Comparison of ENCODE assay signal across 8 mouse cellular contexts in genomic region chr11:120349986-120350702, GRCm38 (mm10). TPM values are rescaled to one million over a fixed set of nuclear protein-coding genes. Genes with fewer than 3 reads are reported as not detected.
DNase-seq lines count a peak whose midpoint lies in the region; ATAC-seq and TF ChIP-seq lines count a peak whose summit lies in the region.

No protein-coding gene starts in this region.

- peak; percentile 98 for DNase-seq in 3T3-L1 (ENCODE audit: low read depth, low spot score)
- DNase-seq in adrenal gland, postnatal 14 days: peak; percentile 93
- DNase-seq in heart, embryonic 10.5 days (ENCODE audit: low spot score): peak; percentile 98
- DNase-seq in liver, embryonic 11.5 days (ENCODE audit: low spot score): peak; percentile 86
- DNase-seq in splenic B cell, adult 2 months (ENCODE audit: low read depth, low spot score): peak; percentile 85

- H3K27ac ChIP-seq in embryonic facial prominence, embryonic 13.5 days: peak overlapping the region; percentile 99
- peak overlapping the region; percentile 100 for H3K27ac ChIP-seq in heart, embryonic 10.5 days
- H3K27ac ChIP-seq in kidney, embryonic 15.5 days: peak overlapping the region; percentile 100
- H3K27ac ChIP-seq in liver, embryonic 11.5 days (ENCODE audit: low read depth, low read length): peak overlapping the region; percentile 99

- H3ac ChIP-seq in myocyte (ENCODE audit: control insufficient read depth, insufficient read length): peak overlapping the region; percentile 94

- H3K9ac ChIP-seq in embryonic facial prominence, embryonic 13.5 days: peak overlapping the region; percentile 100
- H3K9ac ChIP-seq in kidney, embryonic 15.5 days: peak overlapping the region; percentile 100
- H3K9ac ChIP-seq in liver, embryonic 11.5 days (ENCODE audit: low read depth, low read length): peak overlapping the region; percentile 100

- peak; percentile 50 for ATAC-seq in embryonic facial prominence, embryonic 13.5 days (ENCODE audit: insufficient number of reproducible peaks, insufficient read depth, low FRiP score, low TSS enrichment, low read depth)
- peak; percentile 83 for ATAC-seq in kidney, embryonic 15.5 days (replicated peaks; ENCODE audit: low FRiP score)
- peak; percentile 35 for ATAC-seq in liver, embryonic 11.5 days (replicated peaks; ENCODE audit: low FRiP score)

- peaks cover 39% of the 10 kb centered on the region for H3K4me1 ChIP-seq in embryonic facial prominence, embryonic 13.5 days
- H3K4me1 ChIP-seq in heart, embryonic 10.5 days: peaks cover 53% of the 10 kb centered on the region
- peaks cover 60% of the 10 kb centered on the region for H3K4me1 ChIP-seq in kidney, embryonic 15.5 days
- peaks cover 58% of the 10 kb centered on the region for H3K4me1 ChIP-seq in liver, embryonic 11.5 days (replicated peaks; ENCODE audit: control insufficient read depth, insufficient read depth, low read length)

- H3K79me2 ChIP-seq in myocyte (ENCODE audit: control insufficient read depth, insufficient read depth): peaks cover 32% of the 10 kb centered on the region

- no peaks in the 10 kb centered on the region for H3K9me3 ChIP-seq in embryonic facial prominence, embryonic 13.5 days
- H3K9me3 ChIP-seq in heart, embryonic 10.5 days: no peaks in the 10 kb centered on the region
- no peaks in the 10 kb centered on the region for H3K9me3 ChIP-seq in kidney, embryonic 15.5 days (replicated peaks)
- no peaks in the 10 kb centered on the region for H3K9me3 ChIP-seq in liver, embryonic 11.5 days (ENCODE audit: control insufficient read depth, low read length)

- peak overlapping the region; percentile 100 for H3K4me3 ChIP-seq in embryonic facial prominence, embryonic 13.5 days
- peak overlapping the region; percentile 95 for H3K4me3 ChIP-seq in heart, embryonic 10.5 days
- peak overlapping the region; percentile 99 for H3K4me3 ChIP-seq in kidney, embryonic 15.5 days (replicated peaks)
- H3K4me3 ChIP-seq in liver, embryonic 11.5 days (ENCODE audit: low read depth, low read length): peak overlapping the region; percentile 100
- H3K4me3 ChIP-seq in myocyte: peak overlapping the region; percentile 97

- H3K4me2 ChIP-seq in embryonic facial prominence, embryonic 13.5 days: peak overlapping the region; percentile 94
- peak overlapping the region; percentile 83 for H3K4me2 ChIP-seq in kidney, embryonic 15.5 days
- peak overlapping the region; percentile 95 for H3K4me2 ChIP-seq in liver, embryonic 11.5 days
- H3K4me2 ChIP-seq in myocyte (ENCODE audit: low read depth): peak overlapping the region; percentile 99

- peak; percentile 71 for TF ChIP-seq POLR2A in myocyte (IDR thresholded peaks at IDR 0.05; ENCODE audit: insufficient read length, low read depth)

- under 1% methylated on average over 68 of the region's 68 CpGs for WGBS in embryonic facial prominence, embryonic 13.5 days
- WGBS in heart, embryonic 10.5 days: under 1% methylated on average over 67 of the region's 68 CpGs
- WGBS in kidney, embryonic 15.5 days: 4% methylated on average over 67 of the region's 68 CpGs
- WGBS in liver, embryonic 11.5 days: under 1% methylated on average over 68 of the region's 68 CpGs

- H3K27me3 ChIP-seq in embryonic facial prominence, embryonic 13.5 days: no peaks in the 10 kb centered on the region
- H3K27me3 ChIP-seq in heart, embryonic 10.5 days (ENCODE audit: insufficient read depth, poor library complexity, severe bottlenecking): no peaks in the 10 kb centered on the region
- no peaks in the 10 kb centered on the region for H3K27me3 ChIP-seq in kidney, embryonic 15.5 days
- no peaks in the 10 kb centered on the region for H3K27me3 ChIP-seq in liver, embryonic 11.5 days (replicated peaks; ENCODE audit: control insufficient read depth, insufficient read depth, low read length)
- no peaks in the 10 kb centered on the region for H3K27me3 ChIP-seq in myocyte (ENCODE audit: control insufficient read depth, insufficient read depth, insufficient read length)
- no peaks in the 10 kb centered on the region for H3K27me3 ChIP-seq in splenic B cell, adult 2 months (ENCODE audit: control insufficient read depth, insufficient read depth, low read length, poor library complexity, severe bottlenecking)

- peaks cover 18% of the 10 kb centered on the region for H3K36me3 ChIP-seq in embryonic facial prominence, embryonic 13.5 days
- H3K36me3 ChIP-seq in heart, embryonic 10.5 days: peaks cover 13% of the 10 kb centered on the region
- H3K36me3 ChIP-seq in kidney, embryonic 15.5 days: peaks cover 13% of the 10 kb centered on the region
- peaks cover 11% of the 10 kb centered on the region for H3K36me3 ChIP-seq in liver, embryonic 11.5 days (ENCODE audit: control insufficient read depth, insufficient read depth, low read length)
- peaks cover 14% of the 10 kb centered on the region for H3K36me3 ChIP-seq in myocyte (ENCODE audit: control insufficient read depth, insufficient read depth)
- peaks cover 9% of the 10 kb centered on the region for H3K36me3 ChIP-seq in splenic B cell, adult 2 months (ENCODE audit: control insufficient read depth, insufficient read depth, low read length, poor library complexity, severe bottlenecking)

TF ChIP-seq in myocyte, 11 proteins besides CTCF, POLR2A, EP300 and RAD21:
- TF ChIP-seq USF1 (IDR thresholded peaks at IDR 0.05; ENCODE audit: low read depth) (peak; percentile 17), POLR2AphosphoS2 (IDR thresholded peaks at IDR 0.05; ENCODE audit: insufficient read length, low read depth) (peak; percentile 82), MYOG (IDR thresholded peaks at IDR 0.05; ENCODE audit: control insufficient read depth in 1 of 3, insufficient read depth in 1 of 3, insufficient read length in 2 of 3, low read depth in 2 of 3) (peak in 1 of 3 experiments; percentile 47), SRF (IDR thresholded peaks at IDR 0.05; ENCODE audit: control insufficient read depth, insufficient read length, low read depth) (peak; percentile 100), MYOD1 (IDR thresholded peaks at IDR 0.05; ENCODE audit: control insufficient read depth in 1 of 3, insufficient read length in 2 of 3, low read depth in 2 of 3) (no peak), CEBPB (IDR thresholded peaks at IDR 0.05; ENCODE audit: insufficient read depth, poor library complexity, severe bottlenecking) (no peak)
TF ChIP-seq in myocyte: peak in this region for 4.

RNA-seq across cellular contexts. Expression of gene Actg1, which starts 1.8 kb away (rescaled TPM):
- total RNA-seq in adrenal gland, postnatal 14 days (2021): 1,064 and 1,109 TPM in 2 replicates
- polyA plus RNA-seq in embryonic facial prominence, embryonic 13.5 days (2015; fragmentation: Nextera tagmentation; extraction: Ambion mirVana): 2,524 and 2,741 TPM in 2 replicates
- polyA plus RNA-seq in heart, embryonic 10.5 days (2016; fragmentation: Nextera tagmentation; extraction: Ambion mirVana): 1,513 and 2,033 TPM in 2 replicates
- polyA plus RNA-seq in kidney, embryonic 15.5 days (2015; fragmentation: Nextera tagmentation; extraction: Ambion mirVana): 2,367 and 2,520 TPM in 2 replicates
- polyA plus RNA-seq in liver, embryonic 11.5 days (2014; fragmentation: Nextera tagmentation; extraction: Ambion mirVana): 1,592 and 1,704 TPM in 2 replicates
- polyA plus RNA-seq in myocyte (2012; fragmentation: generic; extraction: Trizol): 2,358 TPM

RNA-seq across cellular contexts. Expression of gene Fscn2, which starts 11.2 kb away (rescaled TPM):
- 0.37 and 0.71 TPM in 2 replicates for total RNA-seq in adrenal gland, postnatal 14 days (2021)
- 0.25 and 1.1 TPM in 2 replicates for polyA plus RNA-seq in embryonic facial prominence, embryonic 13.5 days (2015; fragmentation: Nextera tagmentation; extraction: Ambion mirVana)
- 0.25 and 0.49 TPM in 2 replicates for polyA plus RNA-seq in heart, embryonic 10.5 days (2016; fragmentation: Nextera tagmentation; extraction: Ambion mirVana)
- 1.1 and 1.2 TPM in 2 replicates for polyA plus RNA-seq in kidney, embryonic 15.5 days (2015; fragmentation: Nextera tagmentation; extraction: Ambion mirVana)
- 0.29 TPM in 1 of 2 replicates, not detected in the other for polyA plus RNA-seq in liver, embryonic 11.5 days (2014; fragmentation: Nextera tagmentation; extraction: Ambion mirVana)
- polyA plus RNA-seq in myocyte (2012; fragmentation: generic; extraction: Trizol): 1.1 TPM

RNA-seq across cellular contexts. Expression of gene Faap100, which starts 28.4 kb away (rescaled TPM):
- 18.7 and 24.6 TPM in 2 replicates for total RNA-seq in adrenal gland, postnatal 14 days (2021)
- polyA plus RNA-seq in embryonic facial prominence, embryonic 13.5 days (2015; fragmentation: Nextera tagmentation; extraction: Ambion mirVana): 38.6 and 43.7 TPM in 2 replicates
- polyA plus RNA-seq in heart, embryonic 10.5 days (2016; fragmentation: Nextera tagmentation; extraction: Ambion mirVana): 32.5 and 35.9 TPM in 2 replicates
- polyA plus RNA-seq in kidney, embryonic 15.5 days (2015; fragmentation: Nextera tagmentation; extraction: Ambion mirVana): 33.1 and 41.9 TPM in 2 replicates
- polyA plus RNA-seq in liver, embryonic 11.5 days (2014; fragmentation: Nextera tagmentation; extraction: Ambion mirVana): 22.8 and 23.2 TPM in 2 replicates
- polyA plus RNA-seq in myocyte (2012; fragmentation: generic; extraction: Trizol): 12.3 TPM

Comparison
In these comparisons a context has a peak if more than half of its experiments do, and no peak if none do; other contexts are left out.
1. Peak in every context shown above with its lines: DNase-seq, ATAC-seq, H3K4me3 ChIP-seq and H3K27ac ChIP-seq.